Mouse (Mus musculus) forebrain, embryonic 13.5 days (tissue): ENCODE data around the gene B130006D01Rik. TPM values are rescaled to one million over a fixed set of nuclear protein-coding genes. Genes with fewer than 3 reads are reported as not detected.
"Not testable (repeated sequence)": the region's sequence is repeated elsewhere in the genome, so short reads cannot be mapped to it uniquely, and the experiment has no call there.

Experiments used
- ATAC-seq: fragments of 200-750 bp; cut with Nextera tagmentation; 2 replicates; pipeline ENCODE4 v1.8.0; 2017
- H3K27ac ChIP-seq: fragments of 300-500 bp; sonication (generic); 2 replicates; pipeline ENCODE4 v1.5.1; 2015; ENCODE audit warnings: inconsistent platforms, mild to moderate bottlenecking, moderate library complexity
- H3K27me3 ChIP-seq: fragments of 300-500 bp; sonication (generic); 2 replicates; pipeline ENCODE4 v1.6.1; 2015; ENCODE audit warnings: mild to moderate bottlenecking, inconsistent platforms
- H3K36me3 ChIP-seq: fragments of 300-500 bp; sonication (generic); 2 replicates; pipeline ENCODE4 v1.6.1; 2015; ENCODE audit warnings: mild to moderate bottlenecking, inconsistent platforms; ENCODE audit not compliant: poor library complexity, severe bottlenecking
- H3K4me1 ChIP-seq: fragments of 300-500 bp; sonication (generic); 2 replicates; pipeline ENCODE4 v1.6.1; 2015; ENCODE audit warnings: inconsistent platforms
- H3K4me2 ChIP-seq: fragments of 300-500 bp; sonication (generic); 2 replicates; pipeline ENCODE4 v1.6.1; 2015; ENCODE audit warnings: inconsistent platforms, mild to moderate bottlenecking, moderate library complexity
- H3K4me3 ChIP-seq: fragments of 300-500 bp; sonication (generic); 2 replicates; pipeline ENCODE4 v1.5.1; 2015; ENCODE audit warnings: mild to moderate bottlenecking, inconsistent platforms
- H3K9ac ChIP-seq: fragments of 300-500 bp; sonication (generic); 2 replicates; pipeline ENCODE4 v1.6.1; 2015; ENCODE audit warnings: mild to moderate bottlenecking, inconsistent platforms
- H3K9me3 ChIP-seq: fragments of 300-500 bp; sonication (generic); replicated peaks from 2 replicates; pipeline ENCODE4 v1.6.1; 2016; ENCODE audit warnings: inconsistent platforms
- WGBS: fragments of 180-500 bp; shearing (Covaris S2); methylation state at CpG from one replicate; pipeline ENCODE4 v1.1.7; 2015; 5-methylcytosine and 5-hydroxymethylcytosine counted together
- polyA plus RNA-seq: library from polyadenylated mRNA; unstranded; fragments of >200 nt; fragmentation: Nextera tagmentation; extraction: Ambion mirVana; gene quantifications from 2 replicates; pipeline ENCODE4 v1.2.1, GENCODE M21; 2015

The B130006D01Rik gene
- polyA plus RNA-seq, 1 experiment from 2014 or later = 1.4 TPM

GRCm38 (mm10) chr11:95750995-95751394 lies 27.6 kb downstream of the B130006D01Rik start:
- WGBS = 22% methylated on average over 1 of the region's 1 CpGs
- H3K9me3 ChIP-seq = no peaks in the 10 kb centered on the region
- H3K9ac ChIP-seq = no peak overlapping the region
- peaks cover 53% of the 10 kb centered on the region for H3K36me3 ChIP-seq
- H3K4me3 ChIP-seq = no peak overlapping the region
- H3K4me2 ChIP-seq = no peak overlapping the region
- no peaks in the 10 kb centered on the region for H3K27me3 ChIP-seq
- no peak overlapping the region for H3K27ac ChIP-seq
- H3K4me1 ChIP-seq = no peaks in the 10 kb centered on the region
- no peak for ATAC-seq

- H3K27me3 ChIP-seq, H3K4me2 ChIP-seq, H3K4me3 ChIP-seq, H3K27ac ChIP-seq, H3K9me3 ChIP-seq, ATAC-seq, H3K4me1 ChIP-seq, H3K9ac ChIP-seq: not testable (repeated sequence)
- WGBS = 94% methylated on average over 4 of the region's 4 CpGs
- H3K36me3 ChIP-seq = peaks cover 71% of the 10 kb centered on the region
These were observed 31.8 kb downstream of the B130006D01Rik start for GRCm38 (mm10) chr11:95755137-95755536.

GRCm38 (mm10) chr11:95760521-95760920 lies 37.1 kb downstream of the B130006D01Rik start:
- Histone ChIP-seq H3K4me3 (no peak overlapping the region), H3K4me1 (no peaks in the 10 kb centered on the region), H3K27me3 (no peaks in the 10 kb centered on the region), H3K9ac (no peak overlapping the region), H3K36me3 (peaks cover 57% of the 10 kb centered on the region), H3K4me2 (no peak overlapping the region), H3K27ac (no peak overlapping the region), H3K9me3 (no peaks in the 10 kb centered on the region)
- ATAC-seq = no peak
- 89% methylated on average over 5 of the region's 5 CpGs for WGBS

GRCm38 (mm10) chr11:95762996-95763395 lies 39.6 kb downstream of the B130006D01Rik start:
- Histone ChIP-seq H3K4me3 (no peak overlapping the region), H3K4me2 (no peak overlapping the region), H3K9me3 (no peaks in the 10 kb centered on the region), H3K9ac (no peak overlapping the region), H3K27ac (no peak overlapping the region), H3K36me3 (peaks cover 37% of the 10 kb centered on the region), H3K4me1 (no peaks in the 10 kb centered on the region), H3K27me3 (no peaks in the 10 kb centered on the region)
- ATAC-seq = no peak
- WGBS = 93% methylated on average over 4 of the region's 4 CpGs

DNA sequence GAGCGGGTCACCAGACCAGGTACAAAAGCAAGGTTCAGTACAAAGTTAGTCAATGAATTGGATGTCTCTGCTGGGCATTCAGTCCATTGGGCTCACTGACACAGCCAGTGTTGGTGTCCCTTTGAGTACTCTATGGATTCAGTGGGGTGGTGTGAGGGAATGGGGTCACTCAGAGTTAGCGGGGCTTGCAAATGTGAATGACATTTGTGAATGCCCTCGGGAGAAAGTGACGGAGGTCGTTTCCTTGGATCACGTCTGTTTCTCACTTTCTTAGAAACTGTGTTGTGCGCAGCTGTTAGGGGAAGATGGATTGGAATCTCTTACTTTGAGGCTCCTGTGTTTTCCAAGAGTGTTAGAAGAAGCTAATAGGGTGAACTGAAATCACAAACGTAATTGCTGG lies 41.4 kb downstream of the B130006D01Rik start:
- Histone ChIP-seq H3K4me1 (no peaks in the 10 kb centered on the region), H3K9ac (no peak overlapping the region), H3K4me3 (no peak overlapping the region), H3K27me3 (no peaks in the 10 kb centered on the region), H3K36me3 (peaks cover 39% of the 10 kb centered on the region), H3K9me3 (no peaks in the 10 kb centered on the region), H3K27ac (no peak overlapping the region), H3K4me2 (no peak overlapping the region)
- no peak for ATAC-seq
- WGBS = 65% methylated on average over 8 of the region's 8 CpGs

GRCm38 (mm10) chr11:95765334-95765733 lies 41.9 kb downstream of the B130006D01Rik start:
- 91% methylated on average over 10 of the region's 10 CpGs for WGBS
- no peak overlapping the region for H3K9ac ChIP-seq
- H3K27ac ChIP-seq = no peak overlapping the region

GRCm38 (mm10) chr11:95768244-95768643 lies 44.9 kb downstream of the B130006D01Rik start:
- no peaks in the 10 kb centered on the region for H3K27me3 ChIP-seq
- no peak overlapping the region for H3K9ac ChIP-seq
- ATAC-seq = no peak
- no peak overlapping the region for H3K27ac ChIP-seq
- no peaks in the 10 kb centered on the region for H3K9me3 ChIP-seq
- no peaks in the 10 kb centered on the region for H3K4me1 ChIP-seq
- no peak overlapping the region for H3K4me2 ChIP-seq
- 85% methylated on average over 6 of the region's 6 CpGs for WGBS
- no peak overlapping the region for H3K4me3 ChIP-seq
- peaks cover 39% of the 10 kb centered on the region for H3K36me3 ChIP-seq

More at GRCm38 (mm10) chr11:95765334-95765733, 41.9 kb downstream of the B130006D01Rik start:
- H3K4me3 ChIP-seq = no peak overlapping the region
- H3K9me3 ChIP-seq = no peaks in the 10 kb centered on the region
- no peaks in the 10 kb centered on the region for H3K4me1 ChIP-seq
- no peaks in the 10 kb centered on the region for H3K27me3 ChIP-seq
- ATAC-seq = no peak
- no peak overlapping the region for H3K4me2 ChIP-seq
- peaks cover 41% of the 10 kb centered on the region for H3K36me3 ChIP-seq

- Histone ChIP-seq H3K27me3 (no peaks in the 10 kb centered on the region), H3K4me2 (no peak overlapping the region), H3K9ac (no peak overlapping the region), H3K36me3 (peaks cover 30% of the 10 kb centered on the region), H3K27ac (no peak overlapping the region), H3K4me1 (no peaks in the 10 kb centered on the region), H3K4me3 (no peak overlapping the region), H3K9me3 (no peaks in the 10 kb centered on the region)
- WGBS = 89% methylated on average over 10 of the region's 10 CpGs
- no peak for ATAC-seq
These were observed 45.8 kb downstream of the B130006D01Rik start for GRCm38 (mm10) chr11:95769208-95769607.

- Histone ChIP-seq H3K4me2 (no peak overlapping the region), H3K9ac (no peak overlapping the region), H3K9me3 (no peaks in the 10 kb centered on the region), H3K4me1 (no peaks in the 10 kb centered on the region), H3K27me3 (no peaks in the 10 kb centered on the region), H3K36me3 (peaks cover 19% of the 10 kb centered on the region), H3K4me3 (no peak overlapping the region), H3K27ac (no peak overlapping the region)
- no peak for ATAC-seq
- WGBS = 65% methylated on average over 9 of the region's 9 CpGs
These were observed 47.5 kb downstream of the B130006D01Rik start for GRCm38 (mm10) chr11:95770720-95771364.

DNA sequence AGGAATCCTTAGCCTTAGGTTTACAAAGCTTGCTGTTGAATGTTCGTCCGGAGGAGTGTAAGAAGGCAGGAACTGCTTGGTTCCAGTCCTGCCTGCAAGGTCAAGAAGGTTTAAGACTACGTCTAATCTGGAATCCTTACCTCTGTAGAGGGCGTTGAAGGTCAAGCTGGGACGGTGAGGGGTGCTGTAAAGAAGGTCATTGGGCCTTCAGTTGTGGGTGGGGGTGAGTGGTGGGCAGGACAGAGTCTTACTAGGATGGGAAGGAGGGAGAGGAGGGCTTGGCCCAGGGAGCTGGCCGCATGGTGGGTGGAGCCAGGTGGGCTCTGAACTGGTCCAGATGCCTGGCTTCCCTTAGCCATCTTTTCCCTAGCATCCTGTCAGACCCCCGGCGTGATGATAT lies 48.3 kb downstream of the B130006D01Rik start:
- Histone ChIP-seq H3K36me3 (peaks cover 19% of the 10 kb centered on the region), H3K4me1 (no peaks in the 10 kb centered on the region), H3K9me3 (no peaks in the 10 kb centered on the region), H3K4me3 (no peak overlapping the region), H3K27me3 (no peaks in the 10 kb centered on the region), H3K27ac (no peak overlapping the region), H3K9ac (no peak overlapping the region), H3K4me2 (no peak overlapping the region)
- WGBS = 92% methylated on average over 8 of the region's 8 CpGs
- no peak for ATAC-seq

- Histone ChIP-seq H3K4me2 (no peak overlapping the region), H3K4me1 (no peaks in the 10 kb centered on the region), H3K27ac (no peak overlapping the region), H3K4me3 (no peak overlapping the region), H3K9me3 (no peaks in the 10 kb centered on the region), H3K36me3 (peaks cover 17% of the 10 kb centered on the region), H3K27me3 (no peaks in the 10 kb centered on the region), H3K9ac (no peak overlapping the region)
- WGBS = 90% methylated on average over 3 of the region's 3 CpGs
- ATAC-seq = no peak
These were observed 49.9 kb downstream of the B130006D01Rik start for GRCm38 (mm10) chr11:95773264-95773663.
